Mouse (Mus musculus): ENCODE measurements around the gene Zfp292. TPM values are rescaled to one million over a fixed set of nuclear protein-coding genes. Genes with fewer than 3 reads are reported as not detected.

Gene Zfp292
- total and polyA plus RNA-seq, 3 experiments: 9.5 to 13.6 (median 11.4) TPM

DNA sequence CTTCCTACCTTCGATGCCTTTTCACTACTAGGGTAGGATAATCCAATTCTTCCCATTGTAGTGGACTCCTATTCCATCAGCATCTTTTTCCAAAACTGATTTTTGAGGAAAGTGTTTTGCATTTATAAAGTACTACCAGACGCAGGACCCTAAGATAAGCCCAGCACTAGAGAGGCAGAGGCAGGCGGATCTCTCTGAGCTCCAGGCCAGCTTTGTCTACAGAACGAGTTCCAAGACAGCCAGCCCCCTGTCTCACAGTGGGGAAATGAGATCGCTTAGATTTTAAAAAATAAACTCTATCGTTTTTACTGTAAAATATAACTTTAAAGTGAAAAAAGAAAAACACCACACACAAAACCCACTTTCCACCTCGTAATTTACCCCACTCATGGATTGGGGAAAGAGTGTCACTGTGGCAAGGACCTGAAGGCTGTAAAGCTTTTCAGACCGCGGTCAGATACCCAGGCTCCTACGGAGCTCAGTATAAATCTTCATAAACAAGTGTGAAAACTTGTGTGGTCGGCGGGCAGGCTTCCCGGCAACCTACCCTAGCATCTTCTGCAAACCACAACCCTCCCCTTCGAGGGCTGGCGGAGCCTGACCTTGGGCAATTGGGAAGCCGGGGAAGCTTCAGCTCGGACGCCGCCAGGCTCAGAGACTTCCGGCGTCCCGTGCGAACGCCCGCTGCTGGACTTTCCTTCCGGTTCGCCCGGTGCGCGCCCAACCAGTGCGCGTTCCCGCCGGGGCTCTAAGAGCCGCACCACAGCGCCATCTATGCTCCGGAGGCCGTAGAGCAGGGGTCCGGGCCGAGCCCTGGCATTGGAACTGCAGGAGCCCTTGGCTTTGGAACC is 104.9 kb downstream of the Zfp292 start, which contains the start of gene Smim8:
Gene Smim8 (minus strand): TSS at position 747 of the 851 bp plus-strand sequence.
- dilution Hi-C loops (cut with MboI; ENCODE audit: extremely low pct_ligation_motif_present, extremely low pct_unique_long_range_greater_than_20kb, low sequenced_read_pairs) (no loop called here), in situ Hi-C loops (cut with MboI; ENCODE audit: low pct_ligation_motif_present, low pct_unique_long_range_greater_than_20kb, low sequenced_read_pairs) (no loop called here)
- H3K4me1 ChIP-seq (ENCODE audit: control insufficient read depth in 1 of 2, insufficient read depth in 2 of 2): peaks cover 4 to 27% of the 10 kb centered on the region in 2 experiments; a peak in 3 of 4 replicates
- no peak within 1 kb of the TSS for H3K27ac ChIP-seq (ENCODE audit: insufficient read depth, low read depth)
- H3K9ac ChIP-seq (ENCODE audit: insufficient read depth, low read depth): peak within 1 kb of the TSS; percentile 86
- H3K27me3 ChIP-seq (replicated peaks): no peaks in the 10 kb centered on the region
- H3K9me3 ChIP-seq (replicated peaks; ENCODE audit: low read length): no peaks in the 10 kb centered on the region
- H3K4me2 ChIP-seq (ENCODE audit: insufficient read depth, low read depth, poor library complexity, severe bottlenecking): peak within 1 kb of the TSS; percentile 73
- DNase-seq (ENCODE audit: extremely low read depth): peak; percentile 88
- H3K36me3 ChIP-seq (replicated peaks in 1 of 2; ENCODE audit: control insufficient read depth in 1 of 2, insufficient read depth in 1 of 2, low read length in 1 of 2): no peaks in the 10 kb centered on the region
- H3K79me2 ChIP-seq (replicated peaks; ENCODE audit: control insufficient read depth, extremely low read depth, insufficient read depth, poor library complexity, severe bottlenecking): peaks cover 5% of the 10 kb centered on the region; the same call in 1 of the 2 replicates
- TF ChIP-seq PAX5 (IDR thresholded peaks at IDR 0.05; ENCODE audit: low read length) (no peak), ZC3H11A (IDR thresholded peaks at IDR 0.05; ENCODE audit: low read depth, low read length) (no peak), USF1 (IDR thresholded peaks at IDR 0.05; ENCODE audit: low read depth, low read length) (no peak), EP300 (IDR thresholded peaks at IDR 0.05; ENCODE audit: low read length) (no peak), E2F4 (IDR thresholded peaks at IDR 0.05; ENCODE audit: insufficient replicate concordance, low read depth, low read length) (peak; percentile 77; the same call in 1 of the 2 replicates), KAT2A (IDR thresholded peaks at IDR 0.05; ENCODE audit: insufficient replicate concordance, low read length) (peak; percentile 81; the same call in 1 of the 2 replicates), POLR2A (IDR thresholded peaks at IDR 0.05; ENCODE audit: low read depth, low read length) (peak; percentile 96), MAX (IDR thresholded peaks at IDR 0.05; ENCODE audit: low read length) (peak; percentile 75), ZMIZ1 (IDR thresholded peaks at IDR 0.05; ENCODE audit: low read depth, low read length) (peak; percentile 94), POLR2AphosphoS2 (IDR thresholded peaks at IDR 0.05; ENCODE audit: low read depth, low read length) (peak; percentile 77; the same call in 1 of the 2 replicates), GABPA (IDR thresholded peaks at IDR 0.05; ENCODE audit: insufficient replicate concordance, low read depth, low read length) (peak; percentile 52), ETS1 (conservative IDR thresholded peaks at IDR 0.05; ENCODE audit: low read depth, low read length) (peak; percentile 41), UBTF (IDR thresholded peaks at IDR 0.05; ENCODE audit: low read depth, low read length) (0 out of 2 replicates have a peak, but pooled peaks have one; percentile 62), BHLHE40 (IDR thresholded peaks at IDR 0.05; ENCODE audit: low read depth, low read length) (peak; percentile 79), MEF2A (IDR thresholded peaks at IDR 0.05; ENCODE audit: borderline replicate concordance, low read depth, low read length) (peak; percentile 82), NELFE (IDR thresholded peaks at IDR 0.05; ENCODE audit: low read depth, low read length) (peak; percentile 93), MXI1 (IDR thresholded peaks at IDR 0.05; ENCODE audit: low read depth, low read length) (no peak), TBP (conservative IDR thresholded peaks at IDR 0.05; ENCODE audit: low read depth, low read length) (0 out of 2 replicates have a peak, but pooled peaks have one; percentile 51), JUND (conservative IDR thresholded peaks at IDR 0.05; ENCODE audit: low read depth, low read length) (no peak), USF2 (conservative IDR thresholded peaks at IDR 0.05; ENCODE audit: low read depth, low read length) (no peak), JUN (IDR thresholded peaks at IDR 0.05; ENCODE audit: insufficient read depth, low read depth, low read length) (no peak), MAFK (IDR thresholded peaks at IDR 0.05; ENCODE audit: insufficient replicate concordance, low read length) (no peak), MYC (IDR thresholded peaks at IDR 0.05; ENCODE audit: low read depth, low read length) (no peak), ZKSCAN1 (IDR thresholded peaks at IDR 0.05; ENCODE audit: borderline replicate concordance, low read depth, low read length) (no peak), IRF4 (IDR thresholded peaks at IDR 0.05; ENCODE audit: low read depth, low read length) (peak; percentile 78), RCOR1 (conservative IDR thresholded peaks at IDR 0.05; ENCODE audit: low read depth, low read length) (peak; percentile 50; the same call in 1 of the 2 replicates), ZNF384 (IDR thresholded peaks at IDR 0.05; ENCODE audit: low read depth, low read length) (no peak), HCFC1 (IDR thresholded peaks at IDR 0.05; ENCODE audit: low read depth, low read length) (peak; percentile 89), CHD1 (IDR thresholded peaks at IDR 0.05; ENCODE audit: low read depth, low read length) (peak; percentile 66; the same call in 1 of the 2 replicates), CHD2 (IDR thresholded peaks at IDR 0.05; ENCODE audit: low read length) (0 out of 2 replicates have a peak, but pooled peaks have one; percentile 44), RAD21 (IDR thresholded peaks at IDR 0.05; ENCODE audit: low read depth, low read length) (peak; percentile 7; the same call in 1 of the 2 replicates), NRF1 (IDR thresholded peaks at IDR 0.05; ENCODE audit: low read depth, low read length) (peak; percentile 60), SMC3 (IDR thresholded peaks at IDR 0.05; ENCODE audit: low read depth, low read length) (no peak; the same call in 1 of the 2 replicates), MAZ (IDR thresholded peaks at IDR 0.05; ENCODE audit: low read depth, low read length) (no peak), CTCF (conservative IDR thresholded peaks at IDR 0.05 in 1 of 2, IDR thresholded peaks at IDR 0.05 in 1 of 2; ENCODE audit: low read depth in 2 of 2, low read length in 2 of 2) (peak; percentile 19 to 85; a peak in 2 of 4 replicates), TCF12 (IDR thresholded peaks at IDR 0.05; ENCODE audit: low read depth, low read length) (peak; percentile 94), ELF1 (IDR thresholded peaks at IDR 0.05; ENCODE audit: low read depth, low read length) (peak; percentile 92), SIN3A (IDR thresholded peaks at IDR 0.05; ENCODE audit: low read length) (peak; percentile 88)
- H3K4me3 ChIP-seq (replicated peaks in 1 of 3; ENCODE audit: low read depth in 2 of 3, low read length in 2 of 3, poor library complexity in 1 of 3): peak within 1 kb of the TSS; percentile 69 to 89 (median 74)
